Mouse (Mus musculus) lung, postnatal 25 days (tissue): ENCODE data around the gene Hist1h1d.
"Not testable (repeated sequence)": the region's sequence is repeated elsewhere in the genome, so short reads cannot be mapped to it uniquely, and the experiment has no call there.

ENCODE experiments used
- DNase-seq: peaks from one replicate; pipeline ENCODE4 v3.0.0; 2022; ENCODE audit warnings: low spot score

The Hist1h1d gene

GRCm38 (mm10) chr13:23573034-23573897 lies 20.2 kb downstream of the Hist1h1d start:
- DNase-seq: not testable (repeated sequence)

- DNase-seq: peak; percentile 96
These were observed 20.9 kb downstream of the Hist1h1d start, which contains the start of the genes Hist1h2bf and Hist1h2ad for GRCm38 (mm10) chr13:23573898-23574524. TSS of gene Hist1h2bf (minus strand) at chr13:23574196. TSS of gene Hist1h2ad (plus strand) at chr13:23574381.

GRCm38 (mm10) chr13:23574546-23575170 lies 21.6 kb downstream of the Hist1h1d start:
- DNase-seq: not testable (repeated sequence)

GRCm38 (mm10) chr13:23575271-23575851 lies 22.3 kb downstream of the Hist1h1d start, which contains the start of gene Hist1h3d:
TSS of gene Hist1h3d (plus strand) at chr13:23575763.
- DNase-seq: peak; percentile 78

GRCm38 (mm10) chr13:23575864-23576313 lies 22.8 kb downstream of the Hist1h1d start:
- not testable (repeated sequence) for DNase-seq

GRCm38 (mm10) chr13:23576351-23576881 lies 23.4 kb downstream of the Hist1h1d start:
- no peak for DNase-seq

- no peak for DNase-seq
These were observed 24.0 kb downstream of the Hist1h1d start for GRCm38 (mm10) chr13:23576906-23577639.

GRCm38 (mm10) chr13:23577835-23578234 lies 24.8 kb downstream of the Hist1h1d start:
- no peak for DNase-seq

- peak; percentile 99 for DNase-seq
These were observed 28.6 kb downstream of the Hist1h1d start, which contains the start of gene Hist1h4d for GRCm38 (mm10) chr13:23581408-23582218. TSS of gene Hist1h4d (plus strand) at chr13:23581598.

GRCm38 (mm10) chr13:23582219-23583056 lies 29.4 kb downstream of the Hist1h1d start:
- DNase-seq: no peak

GRCm38 (mm10) chr13:23583387-23584068 lies 30.5 kb downstream of the Hist1h1d start:
- no peak for DNase-seq

- no peak for DNase-seq
These were observed 31.3 kb downstream of the Hist1h1d start for GRCm38 (mm10) chr13:23584331-23584730.

GRCm38 (mm10) chr13:23585029-23585441 lies 32.0 kb downstream of the Hist1h1d start:
- DNase-seq: peak; percentile 84

- DNase-seq: peak; percentile 93
These were observed 32.5 kb downstream of the Hist1h1d start for GRCm38 (mm10) chr13:23585442-23586098.

GRCm38 (mm10) chr13:23586099-23586939 lies 33.3 kb downstream of the Hist1h1d start:
- no peak for DNase-seq

GRCm38 (mm10) chr13:23586940-23587225 lies 33.8 kb downstream of the Hist1h1d start:
- DNase-seq: no peak

- no peak for DNase-seq
These were observed 38.1 kb downstream of the Hist1h1d start for GRCm38 (mm10) chr13:23591206-23591605.
